Mouse (Mus musculus): ENCODE results near the gene Jagn1. TPM values are rescaled to one million over a fixed set of nuclear protein-coding genes. Genes with fewer than 3 reads are reported as not detected.

Gene Jagn1
- polyA plus RNA-seq, 1 experiment from 2014 or later, result 76.4 TPM

- H3K27me3 ChIP-seq (ENCODE audit: insufficient read depth, low read length), result no peaks in the 10 kb centered on the region
- no peak overlapping the region for H3K9ac ChIP-seq
- H3K9me3 ChIP-seq (ENCODE audit: low read depth, low read length), result no peaks in the 10 kb centered on the region
- no peaks in the 10 kb centered on the region for H3K36me3 ChIP-seq (ENCODE audit: insufficient read depth)
- no peak overlapping the region for H3K4me2 ChIP-seq
- H3K4me3 ChIP-seq (ENCODE audit: low read depth, low read length), result no peak overlapping the region
- DNase-seq (no peak), ATAC-seq (ENCODE audit: insufficient read depth) (no peak)
- H3K27ac ChIP-seq (ENCODE audit: low read depth), result no peak overlapping the region
- TF ChIP-seq CTCF (IDR thresholded peaks at IDR 0.05; ENCODE audit: low read depth), result no peak
- 89% methylated on average over 6 of the region's 6 CpGs for WGBS
- no peaks in the 10 kb centered on the region for H3K4me1 ChIP-seq (ENCODE audit: insufficient read depth)
Observed at GRCm38 (mm10) chr6:113405483-113405882, 36.9 kb upstream of the Jagn1 start.

GRCm38 (mm10) chr6:113406683-113407082, 35.7 kb upstream of the Jagn1 start:
- H3K4me2 ChIP-seq, result no peak overlapping the region
- H3K9ac ChIP-seq, result no peak overlapping the region
- DNase-seq, result no peak
- H3K4me1 ChIP-seq (ENCODE audit: insufficient read depth), result no peaks in the 10 kb centered on the region
- H3K27ac ChIP-seq (ENCODE audit: low read depth), result no peak overlapping the region
- TF ChIP-seq CTCF (IDR thresholded peaks at IDR 0.05; ENCODE audit: low read depth), result peak; percentile 35; the same call in 1 of the 2 replicates
- no peak for ATAC-seq (ENCODE audit: insufficient read depth)
- no peak overlapping the region for H3K4me3 ChIP-seq (ENCODE audit: low read depth, low read length)
- no peaks in the 10 kb centered on the region for H3K36me3 ChIP-seq (ENCODE audit: insufficient read depth)
- WGBS, result 77% methylated on average over 9 of the region's 9 CpGs
- H3K9me3 ChIP-seq (ENCODE audit: low read depth, low read length), result no peaks in the 10 kb centered on the region
- H3K27me3 ChIP-seq (ENCODE audit: insufficient read depth, low read length), result no peaks in the 10 kb centered on the region

DNA sequence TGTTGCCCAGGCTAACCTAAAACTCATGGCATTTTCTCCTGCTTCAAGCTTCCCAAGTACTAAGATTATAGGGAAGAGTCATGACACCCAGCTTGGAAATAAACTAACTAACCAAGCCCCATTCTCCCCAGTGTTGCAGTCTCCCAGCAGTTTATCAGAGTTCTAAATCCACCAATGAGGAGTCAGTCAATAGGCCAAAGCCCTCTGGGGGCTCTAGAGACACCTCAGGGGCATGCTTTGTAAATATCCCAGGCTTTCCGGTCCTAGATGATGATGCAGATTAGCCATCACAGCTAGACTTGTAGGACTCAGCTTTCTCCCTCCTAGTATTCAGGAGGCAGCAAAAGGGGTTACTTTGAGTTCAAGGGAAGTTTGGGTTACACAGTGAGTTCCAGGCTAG, 32.4 kb upstream of the Jagn1 start:
- H3K4me2 ChIP-seq, result no peak overlapping the region
- no peaks in the 10 kb centered on the region for H3K27me3 ChIP-seq (ENCODE audit: insufficient read depth, low read length)
- H3K36me3 ChIP-seq (ENCODE audit: insufficient read depth), result peaks cover 3% of the 10 kb centered on the region; the same call in 1 of the 2 replicates
- no peak overlapping the region for H3K4me3 ChIP-seq (ENCODE audit: low read depth, low read length)
- no peak overlapping the region for H3K27ac ChIP-seq (ENCODE audit: low read depth)
- TF ChIP-seq CTCF (IDR thresholded peaks at IDR 0.05; ENCODE audit: low read depth), result no peak
- ATAC-seq (ENCODE audit: insufficient read depth), result no peak
- 32% methylated on average over 1 of the region's 1 CpGs for WGBS
- DNase-seq, result no peak
- H3K9me3 ChIP-seq (ENCODE audit: low read depth, low read length), result no peaks in the 10 kb centered on the region
- H3K9ac ChIP-seq, result no peak overlapping the region
- H3K4me1 ChIP-seq (ENCODE audit: insufficient read depth), result no peaks in the 10 kb centered on the region

GRCm38 (mm10) chr6:113416416-113416815, 26.0 kb upstream of the Jagn1 start:
- DNase-seq, result no peak
- TF ChIP-seq CTCF (IDR thresholded peaks at IDR 0.05; ENCODE audit: low read depth), result no peak
- no peak for ATAC-seq (ENCODE audit: insufficient read depth)
- peaks cover 8% of the 10 kb centered on the region; the same call in 1 of the 2 replicates for H3K4me1 ChIP-seq (ENCODE audit: insufficient read depth)
- H3K27me3 ChIP-seq (ENCODE audit: insufficient read depth, low read length), result no peaks in the 10 kb centered on the region
- H3K27ac ChIP-seq (ENCODE audit: low read depth), result no peak overlapping the region
- 78% methylated on average over 5 of the region's 5 CpGs for WGBS
- no peak overlapping the region for H3K9ac ChIP-seq
- peaks cover 16% of the 10 kb centered on the region for H3K36me3 ChIP-seq (ENCODE audit: insufficient read depth)
- no peak overlapping the region for H3K4me3 ChIP-seq (ENCODE audit: low read depth, low read length)
- H3K9me3 ChIP-seq (ENCODE audit: low read depth, low read length), result no peaks in the 10 kb centered on the region
- no peak overlapping the region for H3K4me2 ChIP-seq

GRCm38 (mm10) chr6:113418441-113419198, 23.7 kb upstream of the Jagn1 start:
- 8% methylated on average over 16 of the region's 16 CpGs for WGBS
- Histone ChIP-seq H3K9ac (peak overlapping the region; percentile 76), H3K9me3 (ENCODE audit: low read depth, low read length) (no peaks in the 10 kb centered on the region), H3K27me3 (ENCODE audit: insufficient read depth, low read length) (no peaks in the 10 kb centered on the region), H3K4me3 (ENCODE audit: low read depth, low read length) (peak overlapping the region; percentile 58), H3K4me2 (peak overlapping the region; percentile 94), H3K36me3 (ENCODE audit: insufficient read depth) (peaks cover 16% of the 10 kb centered on the region), H3K27ac (ENCODE audit: low read depth) (peak overlapping the region; percentile 26; the same call in 1 of the 2 replicates), H3K4me1 (ENCODE audit: insufficient read depth) (peaks cover 8% of the 10 kb centered on the region; the same call in 1 of the 2 replicates)
- ATAC-seq (ENCODE audit: insufficient read depth) (peak; percentile 75), DNase-seq (peak; percentile 28)
- no peak for TF ChIP-seq CTCF (IDR thresholded peaks at IDR 0.05; ENCODE audit: low read depth)

DNA sequence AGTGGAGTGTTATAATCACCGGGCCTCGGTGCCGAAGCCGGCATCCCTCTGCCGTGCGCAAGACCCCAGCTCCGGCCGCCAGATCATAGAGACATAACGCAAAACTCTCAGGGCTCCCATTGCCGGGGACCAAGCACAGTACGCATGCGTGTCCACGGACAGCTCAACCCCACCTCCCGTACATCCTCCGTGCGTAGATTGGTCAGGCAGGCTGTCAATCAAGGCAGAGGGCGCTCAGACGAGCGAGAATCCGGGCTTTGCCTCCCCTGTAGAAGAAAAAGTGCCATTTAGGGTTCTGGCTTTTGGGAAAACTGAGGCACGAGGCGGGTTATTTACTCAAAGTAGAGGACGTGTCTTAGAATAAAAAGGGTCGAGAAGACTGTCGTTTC, 23.2 kb upstream of the Jagn1 start, which contains the start of gene Rpusd3:
Rpusd3 (minus strand) TSS at position 142 of the 389 bp plus-strand sequence.
- no peak for TF ChIP-seq CTCF (IDR thresholded peaks at IDR 0.05; ENCODE audit: low read depth)
- 0% methylated on average over 25 of the region's 25 CpGs for WGBS
- H3K9me3 ChIP-seq (ENCODE audit: low read depth, low read length), result no peaks in the 10 kb centered on the region
- H3K27ac ChIP-seq (ENCODE audit: low read depth), result peak within 1 kb of the TSS; percentile 26; the same call in 1 of the 2 replicates
- no peaks in the 10 kb centered on the region for H3K27me3 ChIP-seq (ENCODE audit: insufficient read depth, low read length)
- H3K36me3 ChIP-seq (ENCODE audit: insufficient read depth), result peaks cover 16% of the 10 kb centered on the region
- DNase-seq, result peak; percentile 100
- peak within 1 kb of the TSS; percentile 76 for H3K9ac ChIP-seq
- H3K4me3 ChIP-seq (ENCODE audit: low read depth, low read length), result peak within 1 kb of the TSS; percentile 58
- ATAC-seq (ENCODE audit: insufficient read depth), result peak; percentile 99
- peaks cover 8% of the 10 kb centered on the region; the same call in 1 of the 2 replicates for H3K4me1 ChIP-seq (ENCODE audit: insufficient read depth)
- peak within 1 kb of the TSS; percentile 94 for H3K4me2 ChIP-seq

GRCm38 (mm10) chr6:113423000-113423399, 19.4 kb upstream of the Jagn1 start:
- Histone ChIP-seq H3K27me3 (ENCODE audit: insufficient read depth, low read length) (no peaks in the 10 kb centered on the region), H3K9me3 (ENCODE audit: low read depth, low read length) (no peaks in the 10 kb centered on the region), H3K36me3 (ENCODE audit: insufficient read depth) (no peaks in the 10 kb centered on the region), H3K27ac (ENCODE audit: low read depth) (no peak overlapping the region), H3K9ac (no peak overlapping the region), H3K4me3 (ENCODE audit: low read depth, low read length) (no peak overlapping the region), H3K4me1 (ENCODE audit: insufficient read depth) (peaks cover 5% of the 10 kb centered on the region; the same call in 1 of the 2 replicates), H3K4me2 (no peak overlapping the region)
- DNase-seq (no peak), ATAC-seq (ENCODE audit: insufficient read depth) (no peak)
- no peak for TF ChIP-seq CTCF (IDR thresholded peaks at IDR 0.05; ENCODE audit: low read depth)
- WGBS, result 56% methylated on average over 4 of the region's 4 CpGs

Data from lung, embryonic 14.5 days (tissue).